Mouse (Mus musculus) erythroblast, embryonic 14.5 days (primary cell): ENCODE data around the gene Tkt. TPM values are rescaled to one million over a fixed set of nuclear protein-coding genes. Genes with fewer than 3 reads are reported as not detected.
A peak's percentile ranks its signal among the peaks of the same experiment; 100 is the strongest.

Experiments
- H3K27me3 ChIP-seq: 2 replicates; pipeline ENCODE4 v1.6.1; 2012; ENCODE audit warnings: inconsistent platforms; ENCODE audit not compliant: control insufficient read depth
- H3K36me3 ChIP-seq: 2 replicates; pipeline ENCODE4 v1.6.1; 2012; ENCODE audit warnings: mild to moderate bottlenecking, inconsistent platforms; ENCODE audit not compliant: control insufficient read depth
- H3K4me1 ChIP-seq: 2 replicates; pipeline ENCODE4 v1.6.1; 2012; ENCODE audit warnings: inconsistent platforms; ENCODE audit not compliant: control insufficient read depth
- H3K4me3 ChIP-seq: replicated peaks from 2 replicates; pipeline ENCODE3; 2012; ENCODE audit warnings: moderate library complexity, mild to moderate bottlenecking, inconsistent platforms
- H3K9me3 ChIP-seq: 2 replicates; pipeline ENCODE4 v1.6.1; 2012; ENCODE audit warnings: low read length, inconsistent platforms, mixed read lengths; ENCODE audit not compliant: control insufficient read depth
- GATA1 ChIP-seq: IDR thresholded peaks from 2 replicates; pipeline ENCODE4 v1.6.1; 2012; ENCODE audit warnings: low read length, inconsistent platforms, mixed read lengths
- TAL1 ChIP-seq: IDR thresholded peaks from 3 replicates; pipeline ENCODE4 v1.6.1; 2012; ENCODE audit warnings: low read length, inconsistent platforms, mixed read lengths
- polyA plus RNA-seq: library from polyadenylated mRNA; stranded (reverse); fragments of >175 nt; gene quantifications from 2 replicates; pipeline ENCODE4 v1.2.3, GENCODE M21; 2012

Gene Tkt
- polyA plus RNA-seq: 65.6 and 67.9 TPM in 2 replicates

DNA sequence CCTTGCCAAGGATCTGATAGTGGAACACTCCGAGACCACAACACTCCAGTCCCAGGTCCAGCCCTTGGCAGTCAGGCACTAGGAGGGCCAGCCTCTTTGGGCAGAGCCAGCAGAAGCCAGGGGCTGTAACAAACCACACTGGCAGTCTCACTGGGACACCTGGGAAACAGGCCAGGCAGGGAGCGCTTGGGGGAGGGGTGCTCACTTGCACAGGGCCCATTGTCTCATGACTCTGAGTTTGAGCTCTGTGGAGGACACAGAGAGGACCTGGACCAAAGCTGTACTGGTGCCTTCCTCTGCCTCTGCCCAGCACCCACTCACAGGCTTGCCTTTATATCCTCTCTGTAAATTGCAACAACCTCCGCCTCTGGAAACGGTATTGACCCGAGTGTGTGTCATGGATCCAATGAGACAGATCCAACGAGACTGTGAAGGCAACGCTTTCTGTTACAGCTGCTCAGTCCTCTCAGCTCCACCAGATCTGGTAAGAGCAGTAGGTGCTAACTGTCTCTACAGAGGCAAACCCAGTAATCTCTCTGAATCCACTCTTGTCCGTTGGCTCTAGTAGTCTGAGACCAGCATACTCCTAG, at the start of gene Tkt:
Tkt (plus strand) TSS at position 229 of the 590 bp plus-strand sequence.
- Histone ChIP-seq H3K4me1 (peaks cover 62% of the 10 kb centered on the region), H3K36me3 (peaks cover 21% of the 10 kb centered on the region), H3K4me3 (peak within 1 kb of the TSS; percentile 68), H3K9me3 (no peaks in the 10 kb centered on the region), H3K27me3 (no peaks in the 10 kb centered on the region; the same call in 1 of the 2 replicates)
- TF ChIP-seq TAL1: no peak
- no peak for TF ChIP-seq GATA1

DNA sequence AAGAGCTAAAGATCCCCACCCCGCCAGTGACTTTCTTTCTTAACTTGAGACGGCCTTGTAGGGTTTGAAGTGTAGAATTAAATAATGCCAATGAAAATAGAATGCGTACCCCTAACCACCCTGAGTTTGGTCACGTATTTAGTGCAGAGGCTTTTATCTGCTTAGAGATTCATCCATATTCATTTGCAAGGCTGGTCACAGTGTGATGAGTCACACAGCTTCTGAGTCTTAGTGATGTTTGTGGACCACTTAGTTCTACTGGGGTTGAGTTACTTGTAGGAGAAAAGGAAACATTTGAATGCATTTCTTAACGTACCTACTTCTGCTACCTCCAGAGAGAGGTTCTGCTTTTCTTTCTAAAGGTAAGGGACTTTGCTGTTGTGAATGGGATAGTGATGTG, 43.2 kb upstream of the Tkt start:
- peaks cover 70% of the 10 kb centered on the region for H3K36me3 ChIP-seq
- TF ChIP-seq GATA1: no peak
- TF ChIP-seq TAL1: no peak
- H3K4me1 ChIP-seq: no peaks in the 10 kb centered on the region

DNA sequence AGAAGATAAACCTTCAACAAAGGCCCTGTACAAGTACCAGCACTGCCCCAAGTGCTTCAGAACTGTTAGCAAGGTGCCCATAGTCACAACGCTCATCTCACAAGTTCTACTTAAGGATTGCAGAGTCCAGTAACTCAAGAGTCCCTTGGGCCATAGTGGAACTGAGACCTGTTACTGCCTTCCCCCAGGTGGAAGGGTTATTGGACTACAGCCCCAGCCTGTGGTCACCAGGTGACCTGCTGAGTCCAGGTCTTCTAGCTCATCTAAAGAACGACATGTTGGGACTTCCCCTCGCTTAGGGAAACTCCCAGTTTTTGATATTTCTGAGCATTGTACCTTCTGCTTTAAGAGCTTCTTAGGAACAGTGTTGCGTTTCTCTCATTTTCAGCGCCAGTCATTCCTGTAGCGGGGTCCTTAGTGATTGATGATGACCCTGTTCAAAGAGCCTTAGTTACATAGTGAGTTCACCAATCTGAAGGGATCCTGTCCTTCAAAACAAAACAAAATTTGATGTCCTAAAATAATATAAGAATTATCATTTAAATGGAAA, 37.9 kb upstream of the Tkt start:
- H3K9me3 ChIP-seq: no peaks in the 10 kb centered on the region
- H3K36me3 ChIP-seq: peaks cover 78% of the 10 kb centered on the region
- H3K4me1 ChIP-seq: peaks cover 7% of the 10 kb centered on the region
- no peaks in the 10 kb centered on the region for H3K27me3 ChIP-seq
- no peak overlapping the region for H3K4me3 ChIP-seq
- no peak for TF ChIP-seq GATA1
- no peak for TF ChIP-seq TAL1

More for the DNA sequence above, 43.2 kb upstream of the Tkt start:
- no peaks in the 10 kb centered on the region for H3K27me3 ChIP-seq
- no peak overlapping the region for H3K4me3 ChIP-seq
- H3K9me3 ChIP-seq: no peaks in the 10 kb centered on the region

DNA sequence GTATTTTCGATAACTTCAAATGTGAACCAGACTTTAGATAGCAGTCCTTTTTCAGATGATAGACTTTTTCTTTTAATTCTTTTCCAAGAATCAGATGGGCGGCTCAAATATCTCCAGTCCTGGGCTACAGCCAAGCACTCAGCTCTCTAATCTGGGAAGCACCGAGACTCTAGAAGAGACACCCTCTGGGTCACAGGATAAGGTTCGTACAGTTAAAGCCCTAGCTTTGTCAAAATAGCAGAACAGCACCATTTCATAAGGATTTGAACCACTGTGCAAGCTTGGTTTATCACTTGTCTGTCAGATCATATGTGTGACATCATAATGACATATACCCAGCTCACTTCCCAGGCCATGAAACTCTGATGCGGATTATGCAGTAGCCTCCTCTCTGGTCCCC, 35.3 kb upstream of the Tkt start:
- Histone ChIP-seq H3K4me3 (no peak overlapping the region), H3K27me3 (no peaks in the 10 kb centered on the region), H3K9me3 (no peaks in the 10 kb centered on the region), H3K36me3 (peaks cover 78% of the 10 kb centered on the region), H3K4me1 (peaks cover 16% of the 10 kb centered on the region)
- TF ChIP-seq TAL1 (no peak), GATA1 (no peak)

DNA sequence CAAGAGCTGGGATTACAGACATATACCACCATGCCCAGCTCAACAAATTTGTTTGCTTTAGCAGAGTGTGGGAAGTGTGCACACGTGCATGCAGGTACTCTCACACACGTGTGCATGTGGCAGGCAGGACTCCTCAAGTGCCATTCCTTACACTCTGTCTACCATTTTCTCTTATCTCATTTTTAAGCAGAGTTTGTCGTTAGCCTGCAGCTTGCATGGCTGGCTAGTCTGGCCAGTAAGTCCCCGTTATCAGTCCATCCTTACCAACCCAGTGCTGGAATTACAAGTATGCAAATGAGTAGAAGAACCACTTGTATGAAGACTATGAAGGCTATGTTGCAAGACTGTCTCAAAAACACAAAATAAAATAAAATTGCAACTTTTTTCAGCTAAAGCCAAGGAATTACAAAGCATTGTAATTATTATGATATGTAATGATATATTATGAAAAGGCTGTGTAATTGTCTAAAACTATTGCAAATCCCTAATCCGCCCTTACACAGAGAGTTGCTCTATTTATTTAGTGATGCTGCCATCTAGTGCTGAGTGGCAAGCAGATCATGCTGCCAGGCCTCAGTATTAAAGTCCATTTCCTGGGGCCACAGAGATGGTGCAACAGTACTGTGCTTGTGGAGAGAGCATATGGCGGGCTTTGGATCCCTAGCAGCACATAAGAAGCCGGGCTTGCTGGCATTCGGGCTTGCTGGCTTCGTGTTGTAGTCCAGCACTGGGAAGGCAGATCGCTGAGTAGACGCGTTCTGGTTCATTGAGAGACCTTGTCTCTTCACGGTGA, 32.0 kb upstream of the Tkt start:
- H3K4me1 ChIP-seq: peaks cover 16% of the 10 kb centered on the region
- no peaks in the 10 kb centered on the region for H3K27me3 ChIP-seq
- no peaks in the 10 kb centered on the region for H3K9me3 ChIP-seq
- H3K36me3 ChIP-seq: peaks cover 89% of the 10 kb centered on the region
- TF ChIP-seq GATA1 (no peak), TAL1 (no peak)
- H3K4me3 ChIP-seq: no peak overlapping the region

DNA sequence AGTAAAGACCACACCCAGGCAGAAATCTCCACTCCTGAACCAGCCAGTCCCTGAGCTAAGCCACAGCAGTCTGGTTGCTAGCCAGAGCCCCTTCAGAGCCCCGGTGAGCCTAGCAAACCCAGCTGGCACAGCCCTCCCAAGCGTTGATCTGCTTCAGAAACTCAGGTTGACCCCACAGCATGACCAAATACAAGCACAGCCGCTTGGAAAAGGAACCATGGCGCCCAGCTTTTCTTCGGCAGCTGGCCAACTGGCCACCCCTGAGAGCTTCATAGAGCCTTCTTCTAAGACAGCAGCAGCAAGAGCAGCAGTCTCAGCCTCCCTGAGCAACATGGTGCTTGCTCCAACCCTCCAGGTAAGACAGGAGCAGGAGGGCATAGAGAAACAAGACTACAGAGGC, 28.8 kb upstream of the Tkt start:
- Histone ChIP-seq H3K27me3 (no peaks in the 10 kb centered on the region), H3K36me3 (peaks cover 93% of the 10 kb centered on the region), H3K9me3 (no peaks in the 10 kb centered on the region), H3K4me3 (no peak overlapping the region), H3K4me1 (peaks cover 11% of the 10 kb centered on the region)
- TF ChIP-seq TAL1 (no peak), GATA1 (no peak)

DNA sequence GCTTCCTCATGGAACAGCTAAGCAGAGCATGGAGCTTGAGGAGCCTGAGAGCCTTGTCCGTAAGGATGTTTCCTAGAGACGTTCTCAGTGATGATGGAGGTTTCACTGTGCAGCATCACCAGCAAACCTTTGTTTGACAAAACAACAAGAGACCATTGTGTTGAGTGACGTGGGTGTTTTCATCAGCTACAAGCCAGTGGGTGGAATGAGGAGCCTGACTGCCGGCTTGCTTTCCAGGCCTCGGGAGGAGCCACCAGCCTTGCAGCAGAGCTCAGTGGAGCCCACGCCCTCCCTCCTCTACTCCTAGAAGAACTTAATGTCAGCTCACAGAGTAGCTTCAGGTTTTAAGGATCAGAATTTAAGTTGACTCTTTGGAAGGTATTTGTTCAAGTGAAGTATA, 24.8 kb upstream of the Tkt start:
- TF ChIP-seq GATA1 (no peak), TAL1 (no peak)
- Histone ChIP-seq H3K9me3 (no peaks in the 10 kb centered on the region), H3K4me3 (no peak overlapping the region), H3K36me3 (peaks cover 95% of the 10 kb centered on the region), H3K4me1 (no peaks in the 10 kb centered on the region), H3K27me3 (no peaks in the 10 kb centered on the region)

DNA sequence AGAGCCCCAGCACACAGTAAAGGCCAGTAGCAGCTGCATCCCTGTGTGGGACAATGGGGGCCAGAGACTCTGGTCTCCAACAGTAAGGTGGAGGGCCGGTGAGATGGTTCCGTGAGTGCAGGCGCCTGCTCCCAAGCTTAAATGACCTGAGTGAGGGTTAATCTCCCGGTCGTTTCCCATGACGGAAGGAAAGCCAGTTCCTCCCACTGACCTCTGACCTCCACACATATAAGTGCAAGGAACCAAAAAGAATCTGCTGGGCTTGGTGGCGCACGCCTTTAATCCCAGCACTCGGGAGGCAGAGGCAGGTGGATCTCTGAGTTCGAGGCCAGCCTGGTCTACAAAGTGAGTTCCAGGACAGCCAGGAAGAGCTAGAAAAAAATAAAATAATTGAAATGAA, 19.8 kb upstream of the Tkt start:
- H3K4me1 ChIP-seq: no peaks in the 10 kb centered on the region
- H3K27me3 ChIP-seq: no peaks in the 10 kb centered on the region
- H3K4me3 ChIP-seq: no peak overlapping the region
- TF ChIP-seq GATA1 (no peak), TAL1 (no peak)
- no peaks in the 10 kb centered on the region for H3K9me3 ChIP-seq
- peaks cover 45% of the 10 kb centered on the region for H3K36me3 ChIP-seq

DNA sequence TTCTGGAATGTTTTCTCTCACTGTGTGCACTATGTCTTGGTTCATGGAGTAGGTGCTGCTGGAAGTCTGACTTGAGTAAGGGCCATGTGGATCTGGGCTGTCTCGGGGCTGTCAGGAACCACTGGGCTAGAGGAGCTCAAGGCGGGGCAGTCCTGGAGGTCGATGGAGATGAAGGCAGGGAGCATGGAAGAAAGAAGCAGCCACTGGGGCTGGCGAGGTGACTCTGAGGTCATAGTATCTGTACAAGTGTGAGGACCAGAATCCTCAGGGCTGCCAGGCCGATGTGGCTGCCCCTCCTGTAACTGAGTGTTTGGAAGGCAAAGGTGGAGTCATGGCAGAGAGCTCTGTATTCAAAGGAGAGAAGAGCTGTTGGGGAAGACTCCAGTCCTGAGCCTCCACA, 19.2 kb upstream of the Tkt start:
- no peaks in the 10 kb centered on the region for H3K9me3 ChIP-seq
- H3K4me1 ChIP-seq: no peaks in the 10 kb centered on the region
- H3K27me3 ChIP-seq: no peaks in the 10 kb centered on the region
- H3K36me3 ChIP-seq: peaks cover 40% of the 10 kb centered on the region
- TF ChIP-seq TAL1 (no peak), GATA1 (no peak)
- H3K4me3 ChIP-seq: no peak overlapping the region
